Mouse (Mus musculus): ENCODE results near the gene Mapk14. TPM values are rescaled to one million over a fixed set of nuclear protein-coding genes. Genes with fewer than 3 reads are reported as not detected.

Gene Mapk14
- total and polyA plus RNA-seq, 3 experiments, result 22.6 to 59.8 (median 27.6) TPM

- Histone ChIP-seq H3K79me2 (replicated peaks; ENCODE audit: control insufficient read depth, extremely low read depth, insufficient read depth, poor library complexity, severe bottlenecking) (peaks cover 12% of the 10 kb centered on the region; the same call in 1 of the 2 replicates), H3K27ac (ENCODE audit: insufficient read depth, low read depth) (no peak overlapping the region), H3K9me3 (replicated peaks; ENCODE audit: low read length) (peaks cover 3% of the 10 kb centered on the region), H3K4me3 (replicated peaks in 1 of 3; ENCODE audit: low read depth in 2 of 3, low read length in 2 of 3, poor library complexity in 1 of 3) (no peak overlapping the region), H3K4me1 (ENCODE audit: control insufficient read depth in 1 of 2, insufficient read depth in 2 of 2) (peaks cover 14 to 58% of the 10 kb centered on the region in 2 experiments), H3K9ac (ENCODE audit: insufficient read depth, low read depth) (no peak overlapping the region), H3K4me2 (ENCODE audit: insufficient read depth, low read depth, poor library complexity, severe bottlenecking) (no peak overlapping the region), H3K36me3 (replicated peaks in 1 of 2; ENCODE audit: control insufficient read depth in 1 of 2, insufficient read depth in 1 of 2, low read length in 1 of 2) (peaks cover 25 to 49% of the 10 kb centered on the region in 2 experiments), H3K27me3 (replicated peaks) (no peaks in the 10 kb centered on the region)
- dilution Hi-C loops (cut with MboI; ENCODE audit: extremely low pct_ligation_motif_present, extremely low pct_unique_long_range_greater_than_20kb, low sequenced_read_pairs), result no loop called here
- TF ChIP-seq ETS1 (conservative IDR thresholded peaks at IDR 0.05; ENCODE audit: low read depth, low read length) (no peak), ZMIZ1 (IDR thresholded peaks at IDR 0.05; ENCODE audit: low read depth, low read length) (no peak), USF1 (IDR thresholded peaks at IDR 0.05; ENCODE audit: low read depth, low read length) (no peak)
- no peak for DNase-seq (ENCODE audit: extremely low read depth)
- in situ Hi-C loops (cut with MboI; ENCODE audit: low pct_ligation_motif_present, low pct_unique_long_range_greater_than_20kb, low sequenced_read_pairs), result no loop called here
Measured at GRCm38 (mm10) chr17:28712305-28712704, 21.2 kb downstream of the Mapk14 start.

DNA sequence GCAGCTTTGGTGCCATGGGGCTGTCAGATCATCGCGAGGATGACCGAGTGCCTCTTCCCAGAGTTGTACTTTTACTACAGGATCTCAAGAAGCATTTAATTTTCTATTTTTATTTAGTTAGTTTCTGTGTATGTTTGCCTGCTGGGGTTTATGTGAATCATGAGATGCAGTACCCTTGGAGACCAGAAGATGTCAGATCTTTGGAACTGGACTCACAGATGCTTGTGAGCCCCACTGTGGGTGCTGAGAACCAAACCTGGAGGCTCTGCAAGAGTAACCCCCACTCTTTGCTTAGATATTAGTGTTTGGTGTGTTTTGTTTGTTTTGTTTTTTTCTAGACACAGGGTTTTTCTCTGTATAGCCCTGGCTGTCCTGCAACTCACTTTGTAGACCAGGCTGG lies 22.9 kb downstream of the Mapk14 start:
- peaks cover 3% of the 10 kb centered on the region for H3K9me3 ChIP-seq (replicated peaks; ENCODE audit: low read length)
- TF ChIP-seq GABPA (IDR thresholded peaks at IDR 0.05; ENCODE audit: insufficient replicate concordance, low read depth, low read length) (no peak), CTCF (conservative IDR thresholded peaks at IDR 0.05 in 1 of 2, IDR thresholded peaks at IDR 0.05 in 1 of 2; ENCODE audit: low read depth in 2 of 2, low read length in 2 of 2) (0 out of 4 replicates have a peak, but pooled peaks of 1 of the 2 experiments have one; percentile 25)
- peaks cover 12 to 41% of the 10 kb centered on the region in 2 experiments for H3K4me1 ChIP-seq (ENCODE audit: control insufficient read depth in 1 of 2, insufficient read depth in 2 of 2)
- in situ Hi-C loops (cut with MboI; ENCODE audit: low pct_ligation_motif_present, low pct_unique_long_range_greater_than_20kb, low sequenced_read_pairs) (no loop called here), dilution Hi-C loops (cut with MboI; ENCODE audit: extremely low pct_ligation_motif_present, extremely low pct_unique_long_range_greater_than_20kb, low sequenced_read_pairs) (no loop called here)
- H3K9ac ChIP-seq (ENCODE audit: insufficient read depth, low read depth), result no peak overlapping the region
- H3K4me2 ChIP-seq (ENCODE audit: insufficient read depth, low read depth, poor library complexity, severe bottlenecking), result no peak overlapping the region
- H3K79me2 ChIP-seq (replicated peaks; ENCODE audit: control insufficient read depth, extremely low read depth, insufficient read depth, poor library complexity, severe bottlenecking), result peaks cover 12% of the 10 kb centered on the region; the same call in 1 of the 2 replicates
- no peak overlapping the region for H3K27ac ChIP-seq (ENCODE audit: insufficient read depth, low read depth)
- H3K27me3 ChIP-seq (replicated peaks), result no peaks in the 10 kb centered on the region
- H3K36me3 ChIP-seq (replicated peaks in 1 of 2; ENCODE audit: control insufficient read depth in 1 of 2, insufficient read depth in 1 of 2, low read length in 1 of 2), result peaks cover 35 to 63% of the 10 kb centered on the region in 2 experiments
- DNase-seq (ENCODE audit: extremely low read depth), result no peak
- no peak overlapping the region for H3K4me3 ChIP-seq (replicated peaks in 1 of 3; ENCODE audit: low read depth in 2 of 3, low read length in 2 of 3, poor library complexity in 1 of 3)

- TF ChIP-seq ZNF384 (IDR thresholded peaks at IDR 0.05; ENCODE audit: low read depth, low read length) (no peak), EP300 (IDR thresholded peaks at IDR 0.05; ENCODE audit: low read length) (no peak), PAX5 (IDR thresholded peaks at IDR 0.05; ENCODE audit: low read length) (no peak), UBTF (IDR thresholded peaks at IDR 0.05; ENCODE audit: low read depth, low read length) (no peak), TCF12 (IDR thresholded peaks at IDR 0.05; ENCODE audit: low read depth, low read length) (no peak), ZKSCAN1 (IDR thresholded peaks at IDR 0.05; ENCODE audit: borderline replicate concordance, low read depth, low read length) (no peak), CHD1 (IDR thresholded peaks at IDR 0.05; ENCODE audit: low read depth, low read length) (no peak), MAZ (IDR thresholded peaks at IDR 0.05; ENCODE audit: low read depth, low read length) (no peak), ELF1 (IDR thresholded peaks at IDR 0.05; ENCODE audit: low read depth, low read length) (no peak), NELFE (IDR thresholded peaks at IDR 0.05; ENCODE audit: low read depth, low read length) (no peak), IRF4 (IDR thresholded peaks at IDR 0.05; ENCODE audit: low read depth, low read length) (no peak), TBP (conservative IDR thresholded peaks at IDR 0.05; ENCODE audit: low read depth, low read length) (no peak), ETS1 (conservative IDR thresholded peaks at IDR 0.05; ENCODE audit: low read depth, low read length) (no peak), CHD2 (IDR thresholded peaks at IDR 0.05; ENCODE audit: low read length) (no peak), POLR2AphosphoS2 (IDR thresholded peaks at IDR 0.05; ENCODE audit: low read depth, low read length) (no peak), MYC (IDR thresholded peaks at IDR 0.05; ENCODE audit: low read depth, low read length) (no peak), USF2 (conservative IDR thresholded peaks at IDR 0.05; ENCODE audit: low read depth, low read length) (no peak)
- peaks cover 8% of the 10 kb centered on the region; the same call in 1 of the 2 replicates for H3K79me2 ChIP-seq (replicated peaks; ENCODE audit: control insufficient read depth, extremely low read depth, insufficient read depth, poor library complexity, severe bottlenecking)
- no peak overlapping the region for H3K4me2 ChIP-seq (ENCODE audit: insufficient read depth, low read depth, poor library complexity, severe bottlenecking)
- dilution Hi-C loops (cut with MboI; ENCODE audit: extremely low pct_ligation_motif_present, extremely low pct_unique_long_range_greater_than_20kb, low sequenced_read_pairs) (no loop called here), in situ Hi-C loops (cut with MboI; ENCODE audit: low pct_ligation_motif_present, low pct_unique_long_range_greater_than_20kb, low sequenced_read_pairs) (no loop called here)
- H3K9me3 ChIP-seq (replicated peaks; ENCODE audit: low read length), result peaks cover 3% of the 10 kb centered on the region
- peaks cover 41 to 80% of the 10 kb centered on the region in 2 experiments for H3K36me3 ChIP-seq (replicated peaks in 1 of 2; ENCODE audit: control insufficient read depth in 1 of 2, insufficient read depth in 1 of 2, low read length in 1 of 2)
- H3K4me3 ChIP-seq (replicated peaks in 1 of 3; ENCODE audit: low read depth in 2 of 3, low read length in 2 of 3, poor library complexity in 1 of 3), result no peak overlapping the region
- H3K27ac ChIP-seq (ENCODE audit: insufficient read depth, low read depth), result no peak overlapping the region
- H3K27me3 ChIP-seq (replicated peaks), result no peaks in the 10 kb centered on the region
- H3K9ac ChIP-seq (ENCODE audit: insufficient read depth, low read depth), result no peak overlapping the region
- H3K4me1 ChIP-seq (ENCODE audit: control insufficient read depth in 1 of 2, insufficient read depth in 2 of 2), result peaks cover 6 to 24% of the 10 kb centered on the region in 2 experiments
- DNase-seq (ENCODE audit: extremely low read depth), result no peak
Measured at GRCm38 (mm10) chr17:28715832-28716548, 24.9 kb downstream of the Mapk14 start.

All from CH12.LX (cell line).